Mouse (Mus musculus) thymus, postnatal 10 days (tissue): ENCODE measurements around the gene Bach1.

Experiments used
- DNase-seq, 2 experiments: peaks; one replicate each; pipeline ENCODE4 v3.0.0; 2021; ENCODE audit warnings: low spot score in 2 of 2

Gene Bach1

GRCm38 (mm10) chr16:87712986-87713693, 14.4 kb downstream of the Bach1 start:
- peak; percentile 41 to 45 for DNase-seq

DNA sequence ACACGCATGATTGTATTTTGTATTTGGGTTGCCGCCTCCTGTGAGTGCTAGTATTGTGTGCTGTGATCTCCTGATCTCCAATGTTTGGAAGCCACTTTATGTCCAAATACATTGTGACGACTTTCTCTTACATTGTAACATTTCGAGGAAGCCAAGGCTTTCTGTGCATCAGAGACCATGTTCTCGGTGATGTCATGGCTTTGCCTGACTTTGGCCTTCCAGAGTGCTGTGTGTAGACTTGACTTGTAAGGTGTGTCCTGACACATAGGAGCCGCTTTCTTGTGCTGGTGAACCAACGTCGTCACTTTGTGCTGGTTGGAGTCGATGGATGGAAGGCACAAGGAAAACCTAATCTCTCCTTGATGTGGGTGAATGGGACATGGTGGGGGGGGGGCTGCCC, 15.8 kb downstream of the Bach1 start:
- DNase-seq, result no peak

- no peak for DNase-seq
These were observed 16.5 kb downstream of the Bach1 start for GRCm38 (mm10) chr16:87715221-87715620.

DNA sequence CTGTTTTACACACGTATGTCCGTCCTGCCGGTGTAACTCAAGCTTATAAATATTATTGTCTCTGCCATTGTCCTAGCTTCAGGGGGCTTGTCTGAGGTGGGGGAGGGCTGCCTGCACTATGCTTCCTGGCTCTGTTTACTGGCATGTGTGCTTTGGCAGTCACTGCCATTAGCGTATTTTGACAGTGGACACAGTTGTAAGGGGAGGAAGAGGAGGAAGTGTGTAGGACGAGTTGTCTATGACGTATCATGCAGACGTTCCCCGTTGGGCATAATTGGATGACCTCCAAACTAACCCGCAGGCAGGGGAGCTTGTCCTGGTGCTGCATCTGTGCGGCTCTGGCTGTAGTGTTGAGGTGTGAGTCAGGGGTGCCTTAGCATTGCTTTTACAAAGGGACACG, 17.5 kb downstream of the Bach1 start:
- DNase-seq, result no peak

GRCm38 (mm10) chr16:87717046-87717660, 18.4 kb downstream of the Bach1 start:
- no peak for DNase-seq

GRCm38 (mm10) chr16:87719071-87719470, 20.3 kb downstream of the Bach1 start:
- DNase-seq, result no peak

GRCm38 (mm10) chr16:87719688-87720283, 21.0 kb downstream of the Bach1 start:
- no peak for DNase-seq

DNA sequence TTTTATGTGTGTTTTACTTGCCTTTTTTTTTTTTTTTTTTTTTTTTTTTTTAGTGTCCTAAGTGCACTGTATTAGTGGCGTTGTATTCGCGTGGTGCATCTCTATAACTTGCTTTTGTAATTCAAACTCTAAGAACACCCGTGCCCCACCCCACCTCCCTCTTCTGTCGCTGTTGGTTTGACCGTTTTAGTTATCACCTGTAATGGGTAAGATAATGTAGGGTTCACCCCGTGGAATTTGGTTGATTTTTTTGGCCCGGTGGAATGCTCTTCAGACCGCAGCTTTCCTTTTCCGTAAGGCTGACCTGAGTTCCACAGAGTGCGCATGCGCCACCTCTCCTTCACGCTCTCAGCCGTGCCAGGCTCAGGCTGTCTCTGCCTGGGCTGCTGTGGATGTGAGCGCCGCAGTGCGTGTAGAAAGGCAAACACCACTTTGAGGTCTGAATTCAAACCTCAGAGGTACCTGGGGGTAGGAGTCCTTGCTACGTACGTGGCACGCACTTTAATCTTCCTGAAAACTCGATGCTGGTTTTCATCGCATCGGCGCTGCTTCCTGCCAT, 22.2 kb downstream of the Bach1 start:
- no peak for DNase-seq

DNA sequence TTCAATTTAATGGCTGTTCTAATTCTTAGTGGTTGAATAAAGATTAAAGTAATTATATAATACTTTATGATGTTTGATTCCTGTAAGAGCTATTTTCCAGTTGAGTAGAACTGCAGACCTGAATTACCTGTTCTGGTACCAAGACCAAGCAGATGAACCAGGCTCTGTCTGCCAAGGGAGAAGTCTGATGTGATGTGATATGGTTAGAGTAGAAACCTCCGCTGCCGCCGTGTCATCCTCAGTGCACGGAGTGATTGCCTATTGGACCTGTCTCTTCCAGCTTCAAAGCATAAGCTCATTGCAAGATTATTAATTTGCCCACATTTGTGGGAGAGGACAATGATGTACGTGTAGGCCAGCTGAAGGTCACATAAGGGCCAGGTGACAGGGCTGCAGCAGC, 24.1 kb downstream of the Bach1 start:
- DNase-seq, result no peak

DNA sequence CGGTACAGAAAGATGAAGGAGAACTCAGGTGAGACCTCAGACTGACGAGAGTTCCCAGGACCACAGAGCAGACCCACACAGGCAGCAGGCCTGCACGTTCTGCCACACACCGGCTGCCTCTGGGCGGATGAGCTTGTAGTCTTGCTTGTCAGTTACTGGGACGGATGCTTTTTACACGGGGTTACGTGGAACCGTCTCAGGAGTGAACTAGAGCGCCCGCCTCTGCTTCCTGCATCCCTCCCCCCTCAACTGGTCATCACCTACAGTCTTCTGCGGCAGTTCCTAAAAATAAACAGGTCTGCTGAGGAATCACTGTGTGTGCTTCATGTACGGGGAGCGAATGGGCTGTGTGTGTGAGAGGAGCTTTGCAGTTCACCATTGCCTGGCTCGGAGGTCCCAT, 24.7 kb downstream of the Bach1 start:
- DNase-seq, result peak; percentile 54 to 55

DNA sequence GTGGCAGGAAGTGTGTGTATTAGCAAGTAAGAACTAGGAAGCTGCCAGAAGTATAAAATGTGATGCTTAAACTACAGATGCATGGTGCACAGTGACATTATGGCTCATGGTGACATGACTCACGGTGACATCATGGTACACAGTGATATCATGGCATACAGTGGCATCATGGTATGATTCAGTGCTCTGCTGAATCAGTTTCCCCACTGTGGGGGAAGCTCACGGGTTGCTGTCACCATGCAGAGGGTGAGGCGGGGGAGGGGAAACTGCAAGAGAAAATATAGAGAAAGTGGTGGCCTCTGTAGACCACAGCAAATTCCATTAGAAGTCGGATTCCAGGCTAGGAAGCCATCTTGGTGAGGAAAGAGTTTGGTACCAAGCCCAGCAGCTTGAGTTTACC, 26.1 kb downstream of the Bach1 start:
- no peak for DNase-seq

DNA sequence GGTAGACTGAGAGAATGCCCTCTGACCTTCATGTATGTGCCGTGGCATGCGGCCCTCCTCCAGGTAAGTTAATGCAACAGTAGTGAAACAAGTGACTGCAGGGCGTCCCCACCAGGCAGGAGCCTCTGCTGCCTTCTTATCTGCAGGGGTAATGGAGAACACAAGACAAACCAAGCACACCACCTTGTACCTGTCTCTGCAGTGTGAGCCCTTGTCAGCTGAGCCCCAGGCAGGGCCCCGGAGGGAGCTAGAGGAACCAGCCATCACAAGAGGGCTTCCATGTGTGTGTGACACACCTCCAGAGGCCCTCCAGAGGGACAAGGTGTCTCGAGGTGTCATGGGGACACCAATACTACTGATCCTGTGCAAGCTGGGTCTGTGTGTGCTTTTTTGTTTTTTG, 26.5 kb downstream of the Bach1 start:
- peak in 1 of 2 experiments; percentile 48 for DNase-seq

DNA sequence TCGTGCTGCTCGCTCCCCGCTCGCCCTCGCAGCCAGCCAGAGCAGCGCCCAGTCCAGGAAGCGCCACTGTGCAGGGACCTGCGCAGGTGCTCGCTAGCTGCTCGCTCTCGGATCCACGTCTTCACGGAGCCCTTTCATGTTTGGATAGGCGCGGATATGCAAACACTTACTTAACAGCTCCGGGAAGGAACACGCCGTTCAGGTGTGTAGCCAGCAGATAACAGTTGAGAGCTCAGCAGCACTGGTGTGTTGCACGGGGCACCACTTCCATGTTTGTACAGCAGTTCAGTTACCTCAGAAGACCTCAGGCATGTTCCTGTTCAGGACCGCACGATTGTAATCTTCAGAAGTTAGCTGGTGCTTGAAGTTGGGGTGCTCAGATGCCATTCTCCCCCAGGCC, 27.2 kb downstream of the Bach1 start:
- peak; percentile 74 to 81 for DNase-seq

DNA sequence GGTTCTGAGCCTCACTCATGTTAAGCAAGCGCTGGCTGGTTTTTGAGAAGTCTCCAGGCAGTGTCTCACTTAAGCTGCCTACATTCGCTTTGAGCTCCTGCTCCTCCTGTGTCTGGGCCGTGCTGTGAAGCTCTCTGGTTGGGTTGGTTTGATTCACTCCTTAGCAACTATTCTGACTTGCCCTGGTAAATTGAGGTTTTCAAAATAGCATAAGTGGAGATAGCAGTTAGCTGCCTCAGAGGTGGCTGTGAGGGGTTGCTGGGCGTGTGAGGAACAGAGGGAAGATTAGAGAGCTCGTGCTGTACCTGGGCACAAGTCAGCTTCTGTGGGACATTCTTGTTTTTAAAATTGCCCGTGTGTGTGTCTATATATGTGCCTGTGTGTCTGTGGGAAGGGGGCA, 27.6 kb downstream of the Bach1 start:
- DNase-seq, result peak in 1 of 2 experiments; percentile 46

DNA sequence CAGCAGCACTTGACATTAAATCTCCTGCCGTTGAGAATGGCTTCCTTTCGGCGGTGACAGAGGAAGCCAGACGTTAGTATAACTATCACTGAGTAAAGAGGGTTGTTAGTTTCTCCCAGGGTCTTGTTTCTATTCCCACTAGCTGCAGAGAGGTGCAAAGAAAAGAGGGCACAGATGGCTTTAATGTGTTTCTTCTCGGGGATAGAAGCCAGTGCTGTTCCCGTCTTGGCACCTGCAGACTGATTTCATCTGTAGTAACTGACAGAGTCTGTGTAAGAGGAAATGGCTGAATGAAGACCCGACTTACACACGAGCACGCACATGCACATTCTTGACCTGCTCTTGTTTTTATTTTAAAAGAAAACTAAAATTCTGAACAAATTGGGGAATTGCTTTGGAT, 28.5 kb downstream of the Bach1 start:
- peak; percentile 62 to 73 for DNase-seq

GRCm38 (mm10) chr16:87727918-87728317, 29.2 kb downstream of the Bach1 start:
- DNase-seq, result no peak

- DNase-seq, result peak; percentile 61 to 62
These were observed 30.0 kb downstream of the Bach1 start for GRCm38 (mm10) chr16:87728703-87729102.

GRCm38 (mm10) chr16:87729469-87729868, 30.7 kb downstream of the Bach1 start:
- peak; percentile 44 to 48 for DNase-seq

GRCm38 (mm10) chr16:87734868-87735381, 36.2 kb downstream of the Bach1 start:
- no peak for DNase-seq

DNA sequence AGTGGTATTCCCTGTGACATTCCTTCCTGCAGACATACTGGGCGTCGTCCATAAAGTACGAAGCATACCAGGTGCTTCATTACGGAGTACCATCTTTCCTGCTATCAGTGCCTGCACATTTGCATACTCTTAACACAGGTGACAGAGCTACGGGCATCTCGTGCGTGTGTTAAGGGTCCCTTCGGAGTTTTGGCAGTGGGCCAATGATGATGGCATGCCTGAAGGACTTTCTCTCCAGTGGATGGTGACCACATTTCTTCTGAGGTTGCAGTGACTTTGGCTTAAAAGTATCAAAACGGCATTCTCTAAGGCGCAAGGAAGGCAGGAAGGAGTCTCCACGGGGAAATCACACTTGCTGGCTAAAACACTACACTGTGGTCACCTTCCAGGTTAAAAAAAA, 37.4 kb downstream of the Bach1 start:
- no peak for DNase-seq

DNA sequence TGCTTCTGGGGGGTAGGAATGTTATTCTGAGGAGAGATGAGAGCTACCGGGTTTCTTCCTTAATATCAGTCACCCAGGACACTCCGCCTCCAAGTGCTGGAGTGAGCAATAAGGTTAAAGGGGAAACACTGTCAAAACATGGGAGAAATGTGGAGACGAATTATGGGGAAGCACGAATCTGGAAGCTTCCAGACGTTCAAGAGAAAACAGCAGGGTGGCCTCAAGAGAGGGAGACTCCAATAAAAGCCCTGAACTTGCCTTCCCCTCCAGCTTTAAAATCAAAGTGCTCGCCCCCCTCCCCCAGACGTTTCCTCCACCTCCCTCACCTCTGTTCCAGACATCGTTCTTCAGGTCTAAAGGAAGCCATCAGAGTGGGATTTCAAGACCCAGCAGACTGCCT, 38.6 kb downstream of the Bach1 start:
- no peak for DNase-seq

GRCm38 (mm10) chr16:87737842-87738639, 39.3 kb downstream of the Bach1 start:
- peak in 1 of 2 experiments; percentile 56 for DNase-seq
